Mouse (Mus musculus): ENCODE data around the gene Dixdc1. TPM values are rescaled to one million over a fixed set of nuclear protein-coding genes. Genes with fewer than 3 reads are reported as not detected.

Dixdc1 gene
- total RNA-seq, 1 experiment from 2014 or later, result 0.99 TPM

DNA sequence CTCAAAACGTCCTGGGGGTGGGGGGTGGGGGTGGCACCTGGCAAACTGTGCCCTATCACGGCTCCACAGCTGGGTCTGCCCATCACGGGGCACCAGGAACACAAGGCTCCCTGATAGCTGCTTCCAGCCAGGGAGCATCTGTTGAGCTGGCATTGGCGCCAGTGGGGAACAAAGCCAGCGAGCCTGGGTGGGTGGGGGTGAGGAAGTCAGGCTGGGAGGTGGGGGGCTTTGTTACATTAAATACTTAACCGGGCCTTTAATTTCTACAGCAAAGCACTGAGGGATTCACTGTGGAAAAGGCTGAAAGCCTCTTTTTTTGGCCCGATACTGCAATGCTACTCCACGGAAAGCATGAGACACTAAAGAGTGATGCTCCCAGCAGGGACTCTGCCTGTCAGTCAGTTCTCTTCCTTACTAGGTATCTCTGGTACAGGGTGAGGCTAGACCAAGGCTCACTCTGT is 16.8 kb downstream of the Dixdc1 start:
- ATAC-seq (replicated peaks in 1 of 2; ENCODE audit: insufficient read depth in 1 of 2, low FRiP score in 2 of 2, low TSS enrichment in 1 of 2, low read depth in 1 of 2, poor library complexity in 2 of 2, severe bottlenecking in 2 of 2), result no peak

DNA sequence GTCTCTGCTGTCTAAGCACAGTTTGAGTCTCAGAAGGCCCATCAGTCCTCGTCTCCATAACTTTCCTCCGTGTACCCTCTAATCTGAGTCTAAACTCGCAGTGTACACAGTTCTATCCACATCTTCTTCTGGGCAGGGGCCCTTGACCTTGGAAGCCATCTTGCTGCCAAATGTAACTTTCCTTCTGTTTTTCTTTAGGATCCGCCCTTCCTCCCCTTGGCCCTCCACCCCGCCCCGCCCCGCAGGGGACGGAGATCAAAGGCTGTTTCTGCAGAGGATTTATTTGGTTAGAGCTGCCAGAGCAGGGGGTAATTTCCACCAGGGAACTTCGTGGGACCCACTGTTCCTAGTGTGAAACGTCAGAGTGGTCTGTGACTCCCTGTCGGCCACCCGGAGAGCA is 18.3 kb downstream of the Dixdc1 start:
- no peak for ATAC-seq (replicated peaks in 1 of 2; ENCODE audit: insufficient read depth in 1 of 2, low FRiP score in 2 of 2, low TSS enrichment in 1 of 2, low read depth in 1 of 2, poor library complexity in 2 of 2, severe bottlenecking in 2 of 2)

DNA sequence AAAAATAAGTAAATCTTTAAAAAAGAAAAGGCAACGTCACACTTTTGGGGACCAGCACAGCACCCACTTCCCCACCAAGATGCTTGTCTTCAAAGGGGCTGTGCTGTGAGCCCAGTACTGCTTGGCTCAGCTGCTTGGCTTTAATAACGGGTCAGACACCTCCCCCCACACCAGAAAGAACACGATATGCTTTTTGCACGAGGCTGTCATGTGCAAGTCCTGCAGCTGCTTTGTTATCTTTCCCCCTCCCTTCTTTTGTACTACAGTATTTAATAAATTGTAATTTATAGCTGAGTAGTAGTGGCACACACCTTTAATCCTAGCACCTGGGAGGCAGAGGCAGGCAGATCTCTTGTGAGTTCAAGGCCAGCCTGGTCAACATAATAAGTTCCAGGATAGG is 20.4 kb downstream of the Dixdc1 start:
- ATAC-seq (replicated peaks in 1 of 2; ENCODE audit: insufficient read depth in 1 of 2, low FRiP score in 2 of 2, low TSS enrichment in 1 of 2, low read depth in 1 of 2, poor library complexity in 2 of 2, severe bottlenecking in 2 of 2), result no peak

DNA sequence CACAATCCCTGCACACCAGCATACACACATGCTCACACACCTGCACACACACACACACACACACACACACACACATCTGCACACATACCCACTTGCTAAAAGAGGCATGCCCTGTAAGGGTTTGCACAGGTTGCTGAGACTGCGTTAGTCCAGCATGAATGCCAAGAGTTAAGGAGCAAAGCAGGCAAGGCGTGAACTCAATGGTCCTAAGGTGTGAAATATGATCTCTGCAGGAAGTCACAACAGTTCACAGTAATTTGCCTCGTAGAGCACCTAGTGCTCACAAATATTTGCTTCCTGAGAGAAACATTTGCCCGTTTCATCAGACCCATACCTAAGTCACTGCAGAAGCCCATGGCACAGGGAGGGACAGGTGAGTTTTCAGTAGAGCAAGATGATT is 25.1 kb downstream of the Dixdc1 start:
- ATAC-seq (replicated peaks in 1 of 2; ENCODE audit: insufficient read depth in 1 of 2, low FRiP score in 2 of 2, low TSS enrichment in 1 of 2, low read depth in 1 of 2, poor library complexity in 2 of 2, severe bottlenecking in 2 of 2), result no peak

DNA sequence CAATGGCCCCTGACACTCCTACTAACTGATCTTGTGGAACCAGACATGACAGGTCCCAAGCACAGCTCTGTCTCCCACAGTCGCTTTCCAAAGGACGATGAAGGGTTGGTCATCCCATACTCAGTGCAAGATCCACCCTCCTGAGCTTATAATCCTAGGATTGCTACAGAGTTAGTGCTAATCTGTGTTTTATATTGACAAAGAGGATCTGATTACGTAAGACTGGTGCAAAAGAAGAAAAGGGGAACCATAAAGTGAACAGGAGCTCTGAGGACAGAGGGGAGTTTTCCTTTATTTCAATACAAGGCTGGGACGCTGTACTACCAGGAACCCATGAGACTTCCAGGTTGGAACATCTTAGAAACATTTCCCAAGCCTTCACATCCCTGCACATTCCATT is 28.0 kb downstream of the Dixdc1 start:
- ATAC-seq (replicated peaks in 1 of 2; ENCODE audit: insufficient read depth in 1 of 2, low FRiP score in 2 of 2, low TSS enrichment in 1 of 2, low read depth in 1 of 2, poor library complexity in 2 of 2, severe bottlenecking in 2 of 2), result peak; percentile 32 to 58; a peak in 2 of 4 replicates

DNA sequence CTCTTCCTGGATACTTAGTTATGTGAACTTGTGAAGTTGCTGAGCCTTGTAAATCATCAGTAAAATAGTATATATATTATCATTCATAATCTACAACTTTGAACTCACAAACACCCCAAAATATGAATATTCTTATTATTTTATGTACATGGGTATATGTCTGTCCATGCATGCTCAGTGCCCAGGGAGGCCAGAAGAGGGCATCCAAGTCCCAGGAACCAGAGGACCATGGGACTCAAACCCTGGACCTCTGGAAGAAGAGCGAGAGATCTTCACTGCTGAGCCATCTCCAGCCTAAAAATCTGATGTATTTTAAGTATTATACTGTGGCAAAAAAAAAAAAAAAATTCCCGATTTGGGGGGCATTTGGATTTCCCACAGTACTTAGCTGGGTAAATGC is 30.2 kb downstream of the Dixdc1 start:
- no peak for ATAC-seq (replicated peaks in 1 of 2; ENCODE audit: insufficient read depth in 1 of 2, low FRiP score in 2 of 2, low TSS enrichment in 1 of 2, low read depth in 1 of 2, poor library complexity in 2 of 2, severe bottlenecking in 2 of 2)

DNA sequence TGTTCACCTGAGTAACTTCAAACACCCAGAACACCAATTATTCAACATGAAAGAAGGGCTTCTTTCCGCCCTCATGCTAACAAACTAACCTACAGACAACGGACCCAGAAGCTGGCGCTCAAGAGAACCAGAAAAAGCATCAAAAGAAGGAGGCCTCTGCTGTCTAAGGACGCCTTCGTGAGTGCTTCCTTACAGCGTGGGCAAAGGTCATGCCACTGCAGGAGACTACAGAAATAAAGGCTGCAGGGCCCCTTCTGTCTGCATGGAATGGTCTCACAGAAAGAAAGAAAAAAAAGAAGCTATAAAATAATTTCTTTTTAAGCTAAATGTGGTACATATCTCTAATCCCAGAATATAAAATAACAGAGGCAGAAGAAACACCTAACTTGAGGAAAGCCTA is 34.4 kb downstream of the Dixdc1 start:
- no peak for ATAC-seq (replicated peaks in 1 of 2; ENCODE audit: insufficient read depth in 1 of 2, low FRiP score in 2 of 2, low TSS enrichment in 1 of 2, low read depth in 1 of 2, poor library complexity in 2 of 2, severe bottlenecking in 2 of 2)

DNA sequence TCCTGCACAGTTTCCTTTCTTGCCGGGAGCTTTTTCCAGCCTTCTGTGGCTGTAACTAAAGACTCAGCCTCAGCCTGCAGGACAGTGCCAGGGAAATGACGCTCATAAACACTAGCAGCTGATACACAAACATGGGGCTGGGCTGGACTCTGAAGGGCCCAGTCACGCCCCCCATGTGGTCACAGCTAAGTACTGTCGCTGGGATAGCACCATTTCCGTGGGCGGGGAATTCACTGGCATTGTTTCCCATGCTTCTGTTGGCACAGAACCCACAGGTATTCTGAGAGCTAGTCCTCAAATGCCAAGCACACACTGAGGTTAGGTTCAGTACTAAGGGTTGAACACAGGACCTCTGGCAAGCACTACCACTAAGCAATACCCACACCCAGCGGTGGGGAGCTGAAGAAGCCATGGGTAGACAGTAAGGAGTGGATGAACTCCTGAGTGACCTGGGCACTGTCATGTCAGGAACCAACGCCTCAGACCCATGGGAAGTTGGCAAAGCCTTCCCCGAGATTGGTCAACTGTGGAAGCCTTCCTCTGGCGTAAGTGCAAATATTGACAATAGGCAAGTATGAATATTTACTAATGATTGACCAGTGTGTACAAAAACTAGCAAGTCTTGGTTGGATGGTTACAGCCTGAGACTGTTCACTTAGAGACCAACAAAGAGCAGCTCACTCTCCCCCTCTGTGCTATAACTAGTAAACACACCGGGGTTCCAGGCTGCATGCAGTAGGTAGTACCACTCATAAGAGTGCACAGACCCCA is 38.2 kb downstream of the Dixdc1 start:
- ATAC-seq (replicated peaks in 1 of 2; ENCODE audit: insufficient read depth in 1 of 2, low FRiP score in 2 of 2, low TSS enrichment in 1 of 2, low read depth in 1 of 2, poor library complexity in 2 of 2, severe bottlenecking in 2 of 2), result no peak

DNA sequence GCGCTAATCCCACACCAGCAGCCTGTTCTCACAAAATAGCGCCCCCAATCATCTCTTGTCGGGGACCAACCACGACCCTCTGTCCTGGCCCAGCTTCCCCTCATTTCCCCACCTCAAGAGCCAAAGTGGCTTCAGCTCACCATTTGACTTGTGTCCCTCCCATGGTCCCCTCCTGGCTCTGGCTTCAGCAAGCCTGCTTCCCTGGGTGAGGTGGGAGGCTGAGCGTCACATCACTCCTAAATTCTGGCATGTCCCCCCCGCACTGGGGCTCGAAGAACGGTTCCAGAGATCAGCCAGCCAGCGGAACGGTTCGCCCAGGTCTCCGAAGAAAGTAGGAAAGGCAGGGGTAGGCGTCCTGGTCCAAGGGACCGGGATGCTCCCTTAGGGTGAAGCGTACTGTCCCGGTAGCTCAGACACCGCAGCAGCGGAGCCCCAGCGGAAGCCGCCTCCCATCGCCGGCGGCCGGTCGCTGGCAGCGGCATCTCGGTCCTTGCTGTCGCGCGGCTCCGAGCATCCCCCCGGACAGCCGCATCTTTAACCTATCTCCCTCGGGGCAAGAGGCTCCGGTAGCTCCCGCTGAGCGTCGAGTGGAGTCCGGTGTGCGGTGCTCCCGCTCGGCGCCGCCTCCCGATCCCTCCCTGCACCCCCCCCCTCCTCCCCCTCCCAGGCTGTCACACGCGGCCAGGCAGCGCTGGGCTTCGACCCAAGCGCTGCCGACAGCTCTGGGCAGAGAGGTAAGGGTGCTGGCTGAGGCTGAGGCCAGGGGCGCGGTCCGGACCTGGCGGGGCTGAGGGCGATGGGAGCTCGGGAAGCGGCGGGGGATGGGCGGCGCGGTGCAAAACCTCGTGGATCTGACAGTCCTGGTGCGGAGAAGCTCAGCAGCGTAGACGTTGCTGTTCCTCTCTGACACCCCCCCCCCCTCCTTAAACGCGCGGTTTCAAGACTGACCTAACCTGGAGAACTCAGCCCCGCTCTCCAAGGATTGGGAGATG is 40.6 kb downstream of the Dixdc1 start:
- ATAC-seq (replicated peaks in 1 of 2; ENCODE audit: insufficient read depth in 1 of 2, low FRiP score in 2 of 2, low TSS enrichment in 1 of 2, low read depth in 1 of 2, poor library complexity in 2 of 2, severe bottlenecking in 2 of 2), result no peak; a peak in 1 of 4 replicates

DNA sequence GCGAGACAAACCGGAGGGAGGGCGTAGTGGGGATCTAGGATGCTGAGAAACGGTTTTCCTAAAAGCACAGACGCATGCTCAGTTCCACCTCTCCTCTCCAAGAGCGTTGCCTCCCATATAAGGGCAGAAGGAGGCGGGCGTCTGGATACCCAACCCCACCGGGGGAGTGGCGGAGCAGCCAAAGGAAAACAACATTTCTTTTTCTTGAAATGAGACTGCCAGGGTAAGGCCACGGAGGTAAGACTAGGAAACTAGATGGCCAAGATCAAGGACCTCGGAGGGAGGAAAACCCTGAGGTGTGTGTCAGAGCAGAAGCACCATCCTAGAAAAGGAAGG is 41.6 kb downstream of the Dixdc1 start:
- ATAC-seq (replicated peaks in 1 of 2; ENCODE audit: insufficient read depth in 1 of 2, low FRiP score in 2 of 2, low TSS enrichment in 1 of 2, low read depth in 1 of 2, poor library complexity in 2 of 2, severe bottlenecking in 2 of 2), result peak; percentile 76 to 77; a peak in 3 of 4 replicates

DNA sequence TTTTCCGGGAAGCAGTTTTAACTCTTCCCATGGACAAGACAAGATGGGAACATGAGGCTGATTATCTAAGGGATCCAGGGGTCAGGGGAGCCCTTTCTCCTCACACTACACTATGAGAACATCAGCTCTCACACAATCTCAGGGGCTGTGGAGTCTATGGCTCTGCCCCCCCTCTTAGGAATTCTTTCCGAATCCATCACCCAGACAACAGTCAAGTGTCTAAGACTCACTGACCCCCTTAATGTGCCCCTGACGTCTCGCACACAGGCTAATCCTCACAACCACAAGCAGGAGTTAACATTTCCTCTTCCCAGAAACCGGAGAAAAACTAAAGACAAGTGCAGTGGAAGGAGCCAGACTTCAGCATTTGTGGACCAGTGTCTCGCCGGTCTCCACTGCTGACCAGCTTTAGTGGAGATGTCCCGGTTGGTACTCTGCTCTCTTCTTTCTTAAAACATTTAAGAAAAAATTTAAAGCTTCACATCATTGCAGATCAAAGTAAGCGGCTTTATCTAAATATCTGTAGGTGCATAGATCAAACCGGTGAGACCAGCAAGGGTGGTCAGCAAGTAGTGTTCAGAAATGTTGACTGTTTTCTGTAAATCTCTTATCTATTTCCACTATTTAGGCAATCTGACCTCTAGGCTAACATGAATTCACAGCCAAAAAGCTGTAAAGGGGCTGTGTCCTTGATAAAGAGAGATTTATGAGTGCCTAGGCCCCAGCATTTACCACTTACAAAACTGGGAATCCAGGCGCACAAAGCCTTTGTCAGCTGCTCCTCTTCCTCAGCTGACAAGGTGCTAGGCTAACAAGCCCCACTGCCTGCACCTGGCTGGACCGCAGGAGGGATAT is 42.2 kb downstream of the Dixdc1 start:
- ATAC-seq (replicated peaks in 1 of 2; ENCODE audit: insufficient read depth in 1 of 2, low FRiP score in 2 of 2, low TSS enrichment in 1 of 2, low read depth in 1 of 2, poor library complexity in 2 of 2, severe bottlenecking in 2 of 2), result no peak

DNA sequence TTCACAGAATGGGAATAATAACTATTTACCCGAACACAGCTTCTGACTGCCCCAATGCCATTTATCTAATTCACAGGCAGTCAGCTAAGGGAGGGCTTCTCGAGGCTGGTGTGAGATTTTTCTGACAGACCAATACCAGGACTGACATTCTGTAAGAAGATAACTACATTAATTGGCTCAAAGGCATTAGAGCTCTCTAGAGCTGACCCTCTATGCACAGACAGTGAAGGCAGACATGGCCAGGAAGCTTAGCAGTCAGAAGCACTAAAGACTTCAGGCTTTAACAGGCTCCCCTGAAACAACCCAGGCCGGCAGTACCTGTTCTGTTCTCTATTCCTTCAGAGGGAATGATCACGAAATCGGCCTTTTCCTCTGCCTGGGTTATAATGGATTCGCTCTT is 44.2 kb downstream of the Dixdc1 start:
- ATAC-seq (replicated peaks in 1 of 2; ENCODE audit: insufficient read depth in 1 of 2, low FRiP score in 2 of 2, low TSS enrichment in 1 of 2, low read depth in 1 of 2, poor library complexity in 2 of 2, severe bottlenecking in 2 of 2), result no peak

DNA sequence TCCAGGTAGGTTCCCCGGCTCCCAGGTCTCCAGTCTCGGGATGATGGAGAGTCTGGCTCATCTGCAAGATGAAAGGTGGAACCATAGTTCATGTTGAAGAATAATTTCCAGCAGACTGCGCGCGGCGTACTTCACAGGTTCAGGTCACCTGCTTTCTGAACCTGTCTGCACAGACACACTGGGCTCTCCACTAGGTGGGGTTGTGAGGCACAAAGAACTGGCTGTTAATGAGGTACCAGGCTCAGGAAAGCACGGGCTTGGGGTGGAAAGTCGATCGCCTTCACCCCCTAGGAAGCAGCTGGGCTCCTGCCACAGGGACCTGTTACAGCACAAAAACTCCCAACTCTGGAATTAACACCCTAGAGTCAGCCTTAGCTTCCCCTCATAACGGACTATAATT is 45.7 kb downstream of the Dixdc1 start:
- ATAC-seq (replicated peaks in 1 of 2; ENCODE audit: insufficient read depth in 1 of 2, low FRiP score in 2 of 2, low TSS enrichment in 1 of 2, low read depth in 1 of 2, poor library complexity in 2 of 2, severe bottlenecking in 2 of 2), result peak; percentile 68 to 73

DNA sequence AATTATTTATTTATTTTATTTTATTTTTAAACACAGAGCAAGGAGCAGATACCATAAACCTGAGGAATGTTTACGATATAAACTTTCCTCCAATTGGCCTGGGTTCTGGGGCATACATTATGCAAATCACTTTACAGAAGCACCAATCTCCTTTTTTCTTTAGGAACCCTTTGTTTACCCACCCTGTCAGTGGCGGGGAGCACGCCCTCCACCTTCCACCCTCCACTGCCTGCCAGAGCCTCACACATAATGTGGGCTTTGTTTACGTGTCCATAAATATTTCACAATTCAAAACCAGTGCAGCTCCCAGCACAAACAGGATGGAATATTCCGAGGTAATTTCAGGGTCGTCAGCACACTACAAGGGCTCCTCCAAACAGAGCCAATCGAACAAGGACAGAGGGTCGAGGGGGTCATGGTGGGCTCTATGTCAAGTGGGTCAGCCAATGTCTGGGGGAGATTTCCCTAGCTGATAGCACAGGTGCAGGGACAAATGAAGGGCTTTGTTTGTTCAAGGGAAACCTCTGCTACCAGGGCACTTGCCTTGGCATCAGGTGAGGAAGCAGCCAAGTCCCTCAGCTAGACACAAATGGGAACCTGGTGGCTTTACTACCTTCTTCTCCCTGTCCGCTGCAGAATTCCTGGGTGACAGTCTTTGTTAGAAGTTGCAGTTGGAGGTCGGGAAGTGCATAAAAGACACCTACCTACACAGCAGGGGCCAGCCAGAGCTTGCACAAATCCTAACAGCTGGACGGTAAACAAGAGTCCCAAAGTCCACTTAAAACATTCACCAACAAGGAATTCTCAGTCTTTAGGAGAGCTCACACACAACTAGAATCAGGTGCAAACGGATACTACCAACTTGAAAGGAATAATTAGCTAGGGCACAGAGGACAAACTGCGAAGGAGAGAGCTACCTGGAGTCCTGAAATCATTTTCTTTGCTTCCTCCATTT is 46.4 kb downstream of the Dixdc1 start:
- no peak for ATAC-seq (replicated peaks in 1 of 2; ENCODE audit: insufficient read depth in 1 of 2, low FRiP score in 2 of 2, low TSS enrichment in 1 of 2, low read depth in 1 of 2, poor library complexity in 2 of 2, severe bottlenecking in 2 of 2)

DNA sequence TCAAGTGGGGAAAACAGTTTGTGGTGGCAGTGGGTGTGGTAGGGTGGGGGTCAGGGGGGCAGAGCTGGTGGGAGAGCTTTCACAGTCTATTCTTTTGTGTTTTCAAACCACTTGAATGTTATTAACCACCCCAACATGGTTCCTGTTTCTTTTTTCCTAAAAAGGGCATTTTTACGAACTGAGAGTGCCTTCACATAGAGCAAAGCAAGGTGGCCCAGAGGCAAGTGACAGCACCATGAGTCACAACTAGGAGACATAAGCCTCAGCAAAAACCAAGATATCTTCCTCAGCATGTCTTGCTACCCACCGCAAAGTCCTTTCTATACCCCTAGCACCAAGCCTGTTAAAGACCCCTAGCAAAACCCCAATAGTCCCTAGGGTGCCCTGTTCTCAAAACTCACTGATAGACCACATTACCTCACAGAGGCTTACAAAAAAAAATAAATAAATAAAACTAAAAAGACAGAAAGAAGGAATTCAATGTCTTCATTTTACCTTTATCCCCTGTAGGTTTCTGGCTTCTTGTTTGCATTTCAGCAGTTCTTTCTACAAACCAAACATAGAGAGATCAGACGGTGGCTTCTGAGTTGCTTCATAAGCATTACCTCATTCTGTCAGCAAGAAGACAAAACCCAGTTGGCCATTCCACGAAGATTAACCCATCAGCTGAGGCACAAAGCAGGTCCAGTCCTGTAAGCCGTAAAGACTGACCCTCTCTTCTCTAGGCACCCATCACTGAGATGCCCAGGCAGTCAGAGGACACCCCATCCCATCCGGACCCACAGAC is 52.3 kb downstream of the Dixdc1 start:
- ATAC-seq (replicated peaks in 1 of 2; ENCODE audit: insufficient read depth in 1 of 2, low FRiP score in 2 of 2, low TSS enrichment in 1 of 2, low read depth in 1 of 2, poor library complexity in 2 of 2, severe bottlenecking in 2 of 2), result no peak

DNA sequence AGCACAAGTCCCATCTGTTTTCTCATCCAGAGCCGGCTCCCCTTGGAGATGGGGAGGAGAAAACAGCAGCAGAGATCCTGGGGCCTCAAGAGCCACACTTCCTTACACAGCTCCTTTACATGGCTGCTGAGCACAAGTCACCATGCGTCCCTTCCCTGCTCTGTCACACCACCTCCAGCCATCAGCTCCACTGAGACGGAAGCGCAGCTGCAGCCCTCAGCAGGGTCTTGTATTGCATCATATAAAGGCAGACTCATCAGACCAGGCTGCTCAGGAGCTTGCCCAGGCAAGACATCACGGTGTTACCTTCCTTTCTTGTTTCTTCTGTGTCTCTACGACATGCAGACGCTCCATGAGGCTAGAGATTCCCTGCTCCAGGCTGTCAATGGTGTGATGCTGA is 57.6 kb downstream of the Dixdc1 start:
- ATAC-seq (replicated peaks in 1 of 2; ENCODE audit: insufficient read depth in 1 of 2, low FRiP score in 2 of 2, low TSS enrichment in 1 of 2, low read depth in 1 of 2, poor library complexity in 2 of 2, severe bottlenecking in 2 of 2), result no peak
